Mouse (Mus musculus): ENCODE measurements around the gene Map3k4.

DNA sequence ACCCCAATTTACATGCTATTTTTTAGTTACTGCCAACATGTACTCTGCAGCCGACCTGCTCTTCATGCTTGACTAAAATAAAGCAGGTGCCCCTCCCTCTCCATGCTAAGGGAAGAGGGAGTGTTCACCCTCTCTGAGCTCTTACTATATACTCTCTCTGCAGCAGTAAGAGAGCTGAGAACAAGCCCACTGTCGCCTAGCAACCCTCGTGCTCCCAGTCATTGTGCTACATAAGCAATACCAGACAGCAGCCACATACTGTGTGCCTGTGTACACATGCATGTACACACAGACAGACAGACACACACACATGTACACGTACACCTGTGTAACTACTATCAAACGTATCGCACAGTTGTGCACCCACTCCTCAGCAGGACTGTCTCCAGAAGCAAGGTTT lies 88.4 kb downstream of the Map3k4 start:
- TF ChIP-seq CTCF (IDR thresholded peaks at IDR 0.05; ENCODE audit: extremely low read depth, insufficient read depth, low read length): no peak
- no peak for TF ChIP-seq POLR2A (IDR thresholded peaks at IDR 0.05; ENCODE audit: extremely low read depth, insufficient read depth, low read length)
